Mouse (Mus musculus): ENCODE measurements around the gene Memo1.
"Not testable (repeated sequence)": the region's sequence is repeated elsewhere in the genome, so short reads cannot be mapped to it uniquely, and the experiment has no call there.

Gene Memo1

DNA sequence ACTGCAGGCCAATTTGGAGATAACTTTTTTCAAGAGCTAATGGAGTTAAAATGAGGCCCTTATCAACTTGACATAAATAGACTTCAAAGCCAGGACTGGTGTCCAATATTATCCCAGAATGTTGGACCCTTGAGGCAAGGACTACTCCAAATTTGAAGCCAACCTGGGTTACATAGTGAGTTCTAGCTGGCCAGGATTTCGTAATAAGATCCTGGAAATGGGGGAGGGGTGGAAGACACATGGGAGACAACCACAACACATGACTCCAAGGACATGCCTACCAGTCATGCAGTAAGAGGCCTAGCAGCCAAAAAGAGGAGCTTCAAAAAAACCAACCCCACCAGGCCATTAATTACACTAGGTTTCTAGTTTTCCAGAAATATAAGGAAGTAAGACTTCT, 50.0 kb downstream of the Memo1 start:
- no peak for DNase-seq (ENCODE audit: low spot score)

DNA sequence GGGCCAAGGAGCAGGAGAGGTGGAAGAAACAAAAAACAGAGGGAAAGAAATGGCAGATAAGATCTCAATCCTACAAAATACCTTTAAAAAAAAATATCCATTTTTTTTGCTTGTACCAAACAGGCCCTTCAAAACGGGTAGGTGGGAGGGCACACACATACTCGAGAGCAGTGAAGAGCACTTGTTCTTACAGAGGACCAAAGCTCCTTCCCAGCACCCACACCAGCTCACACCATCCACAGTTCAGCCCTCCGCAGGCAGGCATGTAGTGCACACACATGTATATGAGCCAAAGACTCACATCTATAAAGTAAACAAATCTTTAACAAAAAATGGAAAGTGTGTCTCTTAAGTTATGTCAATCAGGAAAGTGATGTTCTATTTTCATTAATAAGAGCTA, 52.5 kb downstream of the Memo1 start:
- DNase-seq (ENCODE audit: low spot score) = no peak

DNA sequence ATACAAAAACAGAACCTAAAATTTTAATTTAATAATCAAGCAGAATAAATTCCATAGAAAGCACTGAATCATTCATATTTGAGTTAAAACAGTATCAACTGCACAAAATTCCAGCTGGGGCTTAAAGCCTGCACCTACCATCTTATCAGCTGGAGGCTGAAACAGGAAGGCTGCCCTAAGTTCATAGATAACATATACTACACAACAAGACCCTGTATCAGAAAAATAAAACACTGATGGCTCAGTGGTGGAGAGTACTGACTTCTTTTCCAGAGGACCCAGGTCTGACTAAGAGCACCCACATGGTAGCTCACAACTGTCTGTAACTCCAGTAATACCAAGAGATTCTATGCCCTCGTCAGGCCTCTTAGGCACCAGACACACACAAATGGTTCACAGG, 55.0 kb downstream of the Memo1 start:
- DNase-seq (ENCODE audit: low spot score) = no peak

GRCm38 (mm10) chr17:74228131-74228759, 67.1 kb downstream of the Memo1 start:
- no peak for DNase-seq (ENCODE audit: low spot score)

- DNase-seq (ENCODE audit: low spot score) = no peak
Measured at GRCm38 (mm10) chr17:74217304-74217703, 78.0 kb downstream of the Memo1 start.

- DNase-seq (ENCODE audit: low spot score) = not testable (repeated sequence)
Measured at GRCm38 (mm10) chr17:74212831-74213524, 82.3 kb downstream of the Memo1 start.

DNA sequence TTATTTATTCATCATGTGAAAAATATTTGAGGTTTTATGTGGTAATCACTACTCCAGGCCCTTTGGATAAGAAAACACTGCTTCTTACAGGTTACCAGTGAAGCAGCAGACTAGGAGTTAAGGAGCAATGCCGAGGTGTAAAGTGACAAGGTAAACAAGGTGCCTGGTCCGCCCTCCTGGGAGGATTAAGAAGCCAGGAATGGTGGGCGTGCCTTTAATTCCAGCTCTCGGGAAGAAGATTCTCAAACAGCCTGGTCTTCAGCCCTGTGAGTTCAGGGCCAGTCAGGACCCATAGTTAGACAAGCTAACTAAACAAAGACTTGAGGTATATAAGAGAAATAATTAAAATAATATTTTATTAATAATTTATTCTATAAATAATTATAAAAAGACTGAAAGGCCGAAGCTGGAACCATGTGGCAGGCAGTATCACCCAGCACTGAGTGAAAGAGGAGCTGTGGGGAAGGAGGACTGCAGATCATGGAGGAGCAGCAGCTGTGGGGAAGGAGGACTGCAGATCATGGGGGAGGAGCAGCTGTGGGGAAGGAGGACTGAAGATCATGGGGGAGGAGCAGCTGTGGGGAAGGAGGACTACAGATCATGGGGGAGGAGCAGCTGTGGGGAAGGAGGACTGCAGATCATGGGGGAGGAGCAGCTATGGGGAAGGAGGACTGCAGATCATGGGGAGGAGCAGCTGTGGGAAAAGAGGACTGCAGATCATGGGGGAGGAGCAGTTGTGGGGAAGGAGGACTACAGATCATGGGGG, 86.0 kb downstream of the Memo1 start:
- no peak for DNase-seq (ENCODE audit: low spot score)

DNA sequence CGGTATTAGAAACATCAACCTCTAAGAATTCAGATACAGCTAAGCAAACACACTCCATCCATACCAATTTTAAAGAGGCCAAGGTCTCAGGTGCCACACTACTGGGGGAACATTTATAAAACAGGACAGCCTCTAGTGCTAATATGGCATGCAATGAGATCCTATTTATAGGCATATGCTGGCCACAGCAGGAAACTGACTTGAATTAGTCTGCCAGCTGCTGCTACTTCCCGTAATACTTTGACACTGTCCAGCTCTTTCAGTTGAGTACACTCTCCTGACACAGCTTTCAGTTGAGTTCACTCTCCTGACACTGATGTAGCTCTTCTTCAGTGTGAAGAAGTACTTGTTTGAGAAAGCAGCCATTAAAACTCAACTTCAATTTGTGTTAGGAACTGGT, 99.4 kb downstream of the Memo1 start:
- DNase-seq (ENCODE audit: low spot score) = peak; percentile 40

- no peak for DNase-seq (ENCODE audit: low spot score)
Measured at GRCm38 (mm10) chr17:74194755-74195154, 100.6 kb downstream of the Memo1 start.

- peak; percentile 33 for DNase-seq (ENCODE audit: low spot score)
Measured at GRCm38 (mm10) chr17:74193463-74193862, 101.9 kb downstream of the Memo1 start.

GRCm38 (mm10) chr17:74191446-74191845, 103.9 kb downstream of the Memo1 start:
- no peak for DNase-seq (ENCODE audit: low spot score)

GRCm38 (mm10) chr17:74186197-74186596, 109.1 kb downstream of the Memo1 start:
- no peak for DNase-seq (ENCODE audit: low spot score)

GRCm38 (mm10) chr17:74184739-74185138, 110.6 kb downstream of the Memo1 start:
- no peak for DNase-seq (ENCODE audit: low spot score)

DNA sequence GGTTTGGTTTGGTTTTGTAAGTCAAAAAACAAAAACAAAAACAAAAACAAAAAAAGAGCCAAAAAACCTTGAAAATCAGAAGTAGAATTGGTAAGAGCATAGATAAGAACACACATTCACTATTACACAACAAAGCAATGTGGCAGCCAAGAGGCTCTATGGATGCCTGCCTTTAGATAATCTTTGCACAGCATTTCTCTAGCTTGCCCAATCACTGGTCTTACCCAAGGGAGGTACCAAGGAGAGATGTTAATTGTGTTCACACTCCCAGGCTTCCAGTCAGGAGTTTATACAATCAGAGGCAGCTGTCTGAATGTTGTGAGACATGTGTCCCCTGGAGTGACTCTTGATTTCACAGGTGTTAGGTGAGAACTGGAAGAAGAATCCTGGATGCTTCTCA, 114.4 kb downstream of the Memo1 start:
- no peak for DNase-seq (ENCODE audit: low spot score)

DNA sequence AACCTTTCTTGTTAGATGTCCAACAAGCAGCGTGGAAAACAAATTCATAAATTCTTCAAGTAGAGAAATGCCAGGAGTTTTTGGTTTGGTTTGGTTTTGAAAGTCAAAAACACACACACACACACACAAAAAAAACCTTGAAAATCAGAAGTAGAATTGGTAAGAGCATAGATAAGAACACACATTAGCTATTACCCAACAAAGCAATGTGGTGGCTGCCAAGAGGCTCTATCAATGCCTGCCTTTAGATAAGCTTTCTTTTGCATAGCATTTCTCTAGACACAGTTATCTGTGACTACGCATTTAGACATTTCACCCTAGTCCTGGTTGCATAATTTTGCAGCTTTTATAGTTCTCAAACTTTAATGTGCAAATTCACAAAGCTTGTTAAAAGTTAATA, 115.7 kb downstream of the Memo1 start:
- DNase-seq (ENCODE audit: low spot score) = not testable (repeated sequence)

- no peak for DNase-seq (ENCODE audit: low spot score)
Measured at GRCm38 (mm10) chr17:74173726-74174125, 121.6 kb downstream of the Memo1 start.

GRCm38 (mm10) chr17:74172834-74173233, 122.5 kb downstream of the Memo1 start:
- no peak for DNase-seq (ENCODE audit: low spot score)

DNA sequence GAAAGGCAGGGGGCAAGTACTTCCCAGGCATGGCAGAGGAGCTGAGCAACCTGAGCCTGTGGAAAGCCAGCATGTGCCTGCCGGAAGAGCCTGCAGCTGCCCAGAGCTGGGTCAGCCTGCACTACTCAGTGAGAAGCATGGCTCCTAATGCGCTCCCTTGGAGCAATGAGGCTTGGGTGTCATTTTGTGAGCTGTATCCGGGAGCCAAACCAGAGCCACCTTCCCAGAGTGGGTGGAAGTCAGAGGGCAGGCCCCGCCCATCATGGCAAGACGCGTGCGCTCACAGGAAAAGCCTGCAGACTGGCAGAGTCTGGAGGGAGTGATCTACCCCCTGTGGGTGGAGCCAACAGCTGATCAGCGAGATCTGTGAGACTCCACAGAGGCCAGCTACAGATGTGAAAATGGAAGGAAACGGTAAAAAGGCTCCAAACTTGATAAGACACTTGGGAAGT, 135.9 kb downstream of the Memo1 start:
- peak; percentile 78 for DNase-seq (ENCODE audit: low spot score)

DNA sequence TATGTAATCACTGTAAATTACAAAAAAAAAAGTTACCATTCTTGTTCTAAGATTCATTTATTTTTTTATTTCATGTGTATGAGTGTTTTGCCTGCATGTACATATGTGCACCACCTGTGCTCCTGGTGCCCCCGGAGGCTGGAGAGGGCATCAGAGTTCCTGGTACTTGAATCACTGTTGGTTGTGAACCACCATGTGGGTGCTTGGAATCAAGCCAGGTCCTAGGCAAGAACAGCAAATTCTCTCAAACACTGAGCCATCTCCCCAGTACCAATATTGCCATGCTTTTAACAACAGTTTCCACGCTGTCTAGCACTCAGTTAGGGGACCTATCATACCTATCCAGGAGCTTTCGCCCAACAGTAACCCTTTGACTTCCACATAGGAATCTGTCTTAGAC, 137.2 kb downstream of the Memo1 start:
- DNase-seq (ENCODE audit: low spot score) = no peak
